Mouse (Mus musculus): Measurements from ENCODE around the gene Sptssb. TPM values are rescaled to one million over a fixed set of nuclear protein-coding genes. Genes with fewer than 3 reads are reported as not detected.

Gene Sptssb
- 1 to 10 TPM; 1.3 to 2.0 TPM for total RNA-seq (2021)

DNA sequence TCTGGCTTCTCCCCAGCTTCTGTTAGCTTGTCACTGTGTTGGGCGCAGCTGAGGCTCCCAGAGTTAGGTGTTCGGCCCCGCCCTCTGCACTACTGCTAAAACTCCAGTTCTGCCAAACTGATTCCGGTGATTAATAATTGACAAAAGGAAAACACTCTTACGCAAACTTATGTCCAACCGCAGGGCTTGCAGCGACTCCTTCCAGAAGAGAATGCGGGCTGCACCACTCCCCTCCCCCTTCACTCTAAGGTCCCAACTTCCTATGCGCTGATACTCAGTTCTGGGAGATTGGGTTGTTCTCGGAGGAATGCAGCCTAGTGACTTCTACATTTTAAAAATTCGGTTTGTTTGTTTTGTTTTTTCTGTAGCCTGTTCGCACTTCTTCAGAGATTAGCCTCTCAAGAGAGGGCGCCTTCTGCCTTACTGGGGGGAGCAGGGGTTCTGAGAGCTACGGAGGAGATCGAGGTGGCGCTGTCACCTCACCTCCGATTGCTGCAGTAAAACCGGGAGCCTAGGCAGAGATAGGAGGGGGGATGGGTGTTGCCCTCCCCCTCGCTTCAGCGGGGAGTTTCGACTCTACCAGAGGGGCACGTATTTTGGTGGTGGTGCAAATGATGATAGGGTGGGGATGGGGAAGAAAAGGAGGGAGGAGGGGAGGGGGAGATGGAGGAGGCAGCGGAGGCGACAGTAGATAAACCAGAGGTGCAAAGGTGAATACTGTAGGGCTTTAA lies at the start of gene Sptssb:
Gene Sptssb, minus strand, starts transcription at position 83 of the 731 bp plus-strand sequence.
- DNase-seq (ENCODE audit: extremely low spot score in 1 of 2, low spot score in 1 of 2), result peak; percentile 11 to 20

DNA sequence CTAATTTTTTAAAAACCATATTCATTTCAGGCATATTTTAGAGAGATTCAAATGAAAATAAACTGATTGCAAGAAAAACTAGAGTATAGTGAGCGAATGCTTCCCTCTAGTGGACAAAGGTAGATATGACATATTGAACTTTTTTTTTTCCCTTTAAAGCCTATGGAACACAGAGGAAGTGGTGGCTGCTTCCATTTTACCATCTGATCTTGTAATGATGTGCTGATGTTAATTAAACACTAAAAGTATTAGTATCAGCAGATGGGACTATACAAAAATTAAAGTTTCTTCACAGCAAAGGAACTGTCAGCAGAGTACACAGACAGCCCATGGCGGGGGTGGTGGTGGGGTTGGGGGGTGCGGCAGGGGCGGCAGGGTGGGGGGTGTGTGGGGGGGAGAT lies 48.3 kb upstream of the Sptssb start:
- no peak for DNase-seq (ENCODE audit: extremely low spot score in 1 of 2, low spot score in 1 of 2)

DNA sequence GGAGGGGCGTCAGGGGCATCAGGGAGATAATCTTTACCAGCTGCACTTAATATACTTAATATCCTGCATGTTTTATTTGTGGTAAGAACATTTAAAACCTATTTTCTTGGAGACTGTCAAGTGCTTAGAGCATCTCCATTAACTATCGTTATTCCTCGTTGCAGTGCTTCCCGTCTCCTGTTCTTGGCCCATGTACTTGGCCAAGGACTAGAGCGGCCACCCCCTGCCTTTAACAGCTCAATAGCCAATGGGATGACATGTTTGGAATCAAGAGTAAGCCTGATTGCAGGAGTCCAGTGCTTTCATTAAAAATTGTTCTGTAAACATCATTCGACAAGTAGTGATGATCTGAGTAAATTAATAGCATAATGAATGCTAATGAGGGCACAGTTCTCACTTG lies 47.8 kb upstream of the Sptssb start:
- no peak for DNase-seq (ENCODE audit: extremely low spot score in 1 of 2, low spot score in 1 of 2)

DNA sequence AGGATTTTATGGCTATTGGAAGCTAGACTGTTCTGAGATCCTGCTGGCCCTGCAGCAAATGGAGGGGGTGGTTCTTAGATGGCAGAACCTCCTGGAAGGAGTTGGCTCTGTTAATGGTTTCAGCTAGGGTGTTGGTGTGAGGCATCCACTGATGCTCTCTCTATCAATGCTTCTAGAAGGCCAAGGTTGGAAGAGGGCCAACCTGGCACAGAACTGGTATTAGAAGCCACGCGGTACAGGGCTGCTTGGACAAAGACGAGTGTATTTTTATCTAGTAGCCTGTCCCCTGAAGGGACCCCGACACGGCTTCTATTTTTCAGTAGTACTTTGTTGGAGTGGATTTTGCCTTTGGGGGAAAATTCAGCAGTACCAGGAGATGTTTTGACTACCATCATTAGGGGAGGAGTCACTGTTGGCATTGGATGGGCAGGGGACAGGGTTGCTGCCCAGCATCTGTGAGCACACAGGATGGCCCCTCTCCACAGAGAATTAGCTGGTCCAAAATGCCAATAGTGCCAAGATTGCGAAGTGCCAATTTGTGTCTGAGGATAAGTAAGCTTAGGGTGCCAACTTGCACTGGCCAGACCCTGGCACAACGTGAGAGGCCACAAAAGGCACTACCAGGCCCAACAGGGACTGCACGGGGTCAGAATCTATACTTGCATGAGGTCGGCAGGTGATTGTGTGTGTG lies 43.2 kb upstream of the Sptssb start:
- DNase-seq (ENCODE audit: extremely low spot score in 1 of 2, low spot score in 1 of 2), result no peak

DNA sequence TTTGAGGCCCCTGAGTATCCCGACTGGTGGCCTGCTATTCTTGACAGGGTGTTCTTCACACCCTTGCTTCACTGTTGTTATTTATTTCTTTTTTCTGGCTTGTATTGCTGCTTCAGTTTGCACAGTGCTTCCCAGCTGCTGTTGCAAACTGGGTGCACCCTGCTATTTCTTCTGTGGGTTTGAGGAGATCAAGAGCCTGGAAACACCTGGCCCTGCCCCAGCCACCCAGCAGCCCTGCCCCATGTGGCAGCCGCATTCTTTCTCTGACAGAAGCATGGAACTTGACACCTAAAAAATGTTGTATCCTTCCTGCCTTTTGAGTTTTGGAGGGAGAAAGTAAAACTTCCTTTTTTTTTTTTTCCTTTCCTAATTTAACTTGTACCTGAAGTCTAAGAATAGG lies 42.6 kb upstream of the Sptssb start:
- no peak for DNase-seq (ENCODE audit: extremely low spot score in 1 of 2, low spot score in 1 of 2)

DNA sequence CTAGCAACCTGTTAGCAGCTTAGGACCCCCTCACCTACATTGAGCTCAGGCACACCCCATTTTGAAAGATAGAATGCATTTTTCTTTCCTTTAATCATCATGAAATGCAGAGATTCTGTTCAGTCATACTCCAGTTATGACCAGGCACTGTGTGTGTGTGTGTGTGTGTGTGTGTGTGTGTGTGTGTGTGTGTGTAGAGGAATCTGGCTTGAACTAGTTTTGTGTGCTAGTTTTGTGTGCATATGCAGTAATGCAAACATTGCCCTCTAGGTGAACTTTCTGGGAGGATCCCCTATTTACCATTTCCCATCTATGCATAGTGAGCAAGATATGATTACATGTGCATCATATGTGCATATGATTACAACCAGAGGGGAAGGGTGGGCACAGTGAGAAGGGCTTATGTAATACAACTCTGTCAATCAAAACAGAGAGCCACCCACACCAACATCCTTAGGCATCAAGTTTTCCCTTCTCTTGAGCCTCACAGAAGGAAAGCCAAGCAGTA lies 42.2 kb upstream of the Sptssb start:
- DNase-seq (ENCODE audit: extremely low spot score in 1 of 2, low spot score in 1 of 2), result no peak

DNA sequence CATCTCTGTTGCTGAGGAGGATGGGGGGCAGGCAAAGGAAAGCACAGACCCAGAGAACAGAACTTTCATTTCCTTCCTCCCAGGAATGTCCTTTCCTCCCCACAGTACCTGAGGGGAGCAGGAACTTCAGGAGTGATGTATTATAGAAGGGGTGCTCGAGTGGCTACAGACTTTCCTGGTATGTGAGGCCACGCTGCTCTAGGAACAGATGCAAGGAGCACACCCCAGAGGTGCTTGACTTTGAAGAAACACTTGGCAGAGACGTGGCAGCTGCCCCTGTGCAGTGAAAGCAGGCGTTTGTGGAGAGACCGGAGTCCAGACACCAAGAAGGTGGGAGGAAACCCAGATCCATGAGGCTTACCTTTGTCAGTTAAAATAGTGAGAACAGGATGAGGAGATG lies 40.6 kb upstream of the Sptssb start:
- no peak for DNase-seq (ENCODE audit: extremely low spot score in 1 of 2, low spot score in 1 of 2)

DNA sequence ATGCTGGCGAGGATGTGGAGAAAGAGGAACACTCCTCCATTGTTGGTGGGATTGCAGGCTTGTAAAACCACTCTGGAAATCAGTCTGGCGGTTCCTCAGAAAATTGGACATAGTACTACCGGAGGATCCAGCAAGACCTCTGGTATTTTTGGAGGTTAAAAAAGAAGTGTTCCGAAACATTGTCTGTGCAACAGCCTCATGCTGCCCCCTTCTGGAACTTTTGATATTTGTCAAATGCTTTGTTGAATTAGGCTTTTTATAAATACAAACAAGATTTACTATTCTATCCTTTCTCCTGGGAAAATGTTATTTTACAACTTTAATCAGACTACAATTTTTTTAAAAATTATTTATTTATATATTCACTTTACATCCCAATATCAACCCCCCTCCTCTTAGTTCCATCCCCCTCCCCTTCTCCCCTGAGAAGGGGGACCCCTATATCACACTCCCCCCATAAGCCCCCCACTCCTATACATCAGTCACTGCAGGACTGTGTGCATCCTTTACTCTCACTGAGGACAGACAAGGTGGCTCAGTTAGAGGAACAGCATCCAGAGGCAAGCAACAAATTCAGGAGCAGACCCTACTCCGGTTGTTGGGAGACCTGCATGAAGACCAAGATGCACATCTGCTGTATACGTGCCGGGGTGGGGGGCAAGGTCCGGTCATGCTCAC lies 38.3 kb upstream of the Sptssb start:
- peak in 1 of 2 experiments; percentile 43 for DNase-seq (ENCODE audit: extremely low spot score in 1 of 2, low spot score in 1 of 2)

DNA sequence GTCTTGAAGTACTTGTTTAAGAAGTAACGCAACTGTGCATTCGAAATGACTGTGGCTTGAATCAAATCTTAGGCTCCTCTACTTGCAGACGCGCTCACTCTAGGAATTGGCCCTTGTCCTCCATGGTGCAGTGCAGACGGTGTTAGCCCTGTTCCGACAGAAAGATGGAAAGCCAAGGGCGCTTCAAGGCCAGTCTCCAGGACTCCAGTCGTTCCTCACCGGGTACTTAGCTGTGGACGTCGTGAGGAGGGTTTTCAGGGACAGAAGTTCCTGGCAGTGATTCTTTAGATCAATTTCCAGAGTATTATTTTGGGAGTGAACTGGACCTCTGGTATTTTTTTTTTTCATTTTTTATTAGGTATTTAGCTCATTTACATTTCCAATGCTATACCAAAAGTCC lies 35.8 kb upstream of the Sptssb start:
- DNase-seq (ENCODE audit: extremely low spot score in 1 of 2, low spot score in 1 of 2), result no peak

DNA sequence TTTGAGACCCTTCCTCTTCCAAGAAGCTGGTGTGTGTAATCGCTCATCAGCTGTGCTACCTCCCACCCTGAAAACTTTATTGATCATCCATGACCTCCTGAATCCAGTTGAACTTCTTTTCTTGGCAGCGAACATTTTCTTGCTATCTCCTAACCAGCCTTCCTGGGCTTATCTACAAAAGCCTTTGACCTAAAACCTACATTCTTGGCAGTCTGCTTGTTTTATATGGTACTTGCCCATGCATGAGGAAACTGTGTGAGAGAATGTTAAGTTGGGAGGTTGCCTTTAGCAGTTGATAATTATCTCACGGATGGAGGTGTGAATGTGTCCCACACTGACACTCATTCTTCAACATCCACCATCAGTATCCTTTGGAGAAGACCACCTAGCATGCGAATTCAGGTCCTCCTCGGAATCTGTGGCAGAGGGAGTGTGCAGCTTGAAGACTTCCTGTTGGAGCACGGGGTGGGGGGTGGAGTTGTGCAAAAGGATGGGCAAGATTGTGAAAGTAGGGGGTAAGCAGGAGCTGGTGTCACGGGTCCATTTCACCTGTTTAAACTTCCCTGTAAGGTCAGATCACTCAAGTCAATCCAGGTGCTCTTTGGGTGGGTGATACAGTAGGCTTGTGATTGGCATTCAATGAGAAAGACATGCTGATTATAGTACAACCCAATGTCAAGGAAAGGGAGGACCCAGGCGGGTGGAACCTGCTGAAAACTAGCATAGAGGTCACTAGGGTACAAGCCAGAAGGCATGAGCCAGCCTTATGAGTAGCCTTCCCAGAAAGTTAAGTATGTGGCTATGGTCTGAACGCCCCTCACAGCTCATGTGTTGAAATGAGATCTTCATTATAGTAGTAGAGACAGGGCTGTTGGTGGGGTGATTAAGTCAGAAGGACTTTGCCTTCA lies 32.7 kb upstream of the Sptssb start:
- no peak for DNase-seq (ENCODE audit: extremely low spot score in 1 of 2, low spot score in 1 of 2)

DNA sequence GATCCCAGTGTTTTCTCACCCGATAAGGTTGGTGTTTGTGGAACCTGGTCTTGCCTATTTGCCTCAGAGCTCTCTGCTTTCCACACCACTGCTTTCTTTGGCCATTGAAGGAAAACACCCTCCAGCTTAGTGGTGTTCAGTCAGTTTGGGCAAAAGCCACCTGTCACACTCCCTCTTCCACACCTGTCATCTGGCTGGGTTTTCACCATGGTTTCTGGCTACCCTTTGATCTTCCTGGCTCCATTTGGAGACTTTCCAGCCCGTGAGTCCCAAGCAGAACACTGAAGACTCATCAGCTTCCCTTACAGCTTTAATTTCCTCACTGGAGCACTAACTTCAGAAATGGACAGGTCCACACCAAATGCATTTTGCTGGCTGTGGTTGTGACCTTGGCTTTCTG lies 26.1 kb upstream of the Sptssb start:
- DNase-seq (ENCODE audit: extremely low spot score in 1 of 2, low spot score in 1 of 2), result no peak

DNA sequence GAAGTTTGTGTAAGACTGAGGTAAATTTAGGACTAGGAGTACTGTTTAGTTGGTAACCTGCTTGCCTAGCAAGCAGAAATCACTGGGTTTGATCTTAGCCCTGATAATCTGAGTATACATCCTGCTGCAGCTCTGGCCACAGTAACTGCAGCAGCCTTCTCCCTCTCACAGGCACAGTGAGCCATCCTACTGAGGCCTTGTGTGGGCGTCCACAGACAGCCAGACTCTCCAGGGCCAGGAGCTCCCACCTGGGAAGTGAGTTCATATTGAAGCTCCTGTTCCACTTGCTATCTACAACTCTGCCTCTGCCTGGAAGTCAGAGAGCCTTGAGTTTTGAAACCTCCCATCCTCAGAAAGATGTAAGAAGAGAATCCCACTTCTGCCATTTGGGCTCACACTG lies 24.0 kb upstream of the Sptssb start:
- no peak for DNase-seq (ENCODE audit: extremely low spot score in 1 of 2, low spot score in 1 of 2)

DNA sequence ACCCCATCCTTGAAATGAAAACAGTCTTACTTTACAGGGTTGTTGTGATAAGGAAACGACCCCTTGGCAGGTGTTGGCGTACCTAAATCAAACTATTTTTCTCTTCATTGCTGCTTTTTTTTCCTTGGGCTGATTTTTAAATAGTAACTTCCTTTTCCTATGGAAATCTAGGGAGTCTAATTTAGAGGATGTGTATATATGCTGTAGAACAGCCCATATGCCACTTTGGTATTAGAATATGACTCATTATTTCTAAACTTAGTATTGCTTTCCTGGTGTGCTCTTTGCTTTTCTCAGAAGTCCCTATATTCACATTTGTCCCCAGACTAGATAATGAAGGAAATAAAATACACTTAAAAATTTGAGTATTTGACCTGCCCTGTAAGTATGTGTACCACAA lies 17.8 kb upstream of the Sptssb start:
- DNase-seq (ENCODE audit: extremely low spot score in 1 of 2, low spot score in 1 of 2), result no peak

DNA sequence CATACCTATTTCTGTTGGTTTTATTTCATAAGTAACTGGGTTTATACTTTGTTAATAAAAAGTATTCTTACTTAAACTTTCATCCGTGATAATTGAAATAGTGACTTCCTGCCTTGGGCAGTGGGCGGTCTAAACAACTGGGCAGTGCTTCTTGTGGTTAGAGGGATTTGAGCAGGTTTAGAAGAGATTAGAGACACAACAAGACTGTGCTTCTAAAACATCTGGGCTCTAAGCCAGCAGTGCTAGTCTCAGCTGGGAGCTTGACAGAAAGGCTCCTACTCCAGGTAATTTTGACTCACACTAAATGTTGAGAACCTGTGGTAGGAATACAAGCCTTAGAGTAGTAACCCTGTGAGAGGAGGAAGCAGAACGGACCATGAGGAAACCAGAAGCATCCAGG lies 15.0 kb upstream of the Sptssb start:
- no peak for DNase-seq (ENCODE audit: extremely low spot score in 1 of 2, low spot score in 1 of 2)

DNA sequence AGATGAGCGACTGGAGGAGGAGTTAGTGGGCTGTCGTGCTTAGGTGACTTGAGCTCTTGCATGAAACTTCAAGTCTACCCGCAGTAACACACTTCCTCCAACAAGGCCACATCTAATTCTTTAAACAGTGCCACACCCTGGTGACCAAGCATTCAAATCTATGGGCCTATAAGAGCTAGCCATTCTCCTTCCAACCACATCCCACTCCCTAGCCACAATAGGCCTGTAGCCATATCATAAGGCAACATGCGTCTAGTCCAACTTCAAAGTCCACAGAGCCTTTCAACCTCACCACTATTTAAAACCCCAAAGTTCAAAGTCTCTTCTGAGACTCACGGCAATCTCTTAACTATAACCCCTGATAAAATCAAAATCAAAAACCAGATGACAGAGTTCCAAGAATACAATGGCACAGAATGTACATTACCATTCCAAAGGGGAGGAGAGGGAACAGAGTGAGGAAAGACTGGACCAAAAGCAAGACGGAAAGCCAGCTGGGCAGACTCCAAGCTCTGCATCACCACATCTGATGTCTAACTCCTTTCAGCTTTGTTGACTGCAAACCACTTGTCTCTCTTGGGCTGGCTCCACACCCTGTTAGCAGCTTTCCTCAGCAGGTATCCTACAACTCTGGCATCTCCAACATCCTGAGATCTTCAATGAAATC lies 13.1 kb upstream of the Sptssb start:
- no peak for DNase-seq (ENCODE audit: extremely low spot score in 1 of 2, low spot score in 1 of 2)

DNA sequence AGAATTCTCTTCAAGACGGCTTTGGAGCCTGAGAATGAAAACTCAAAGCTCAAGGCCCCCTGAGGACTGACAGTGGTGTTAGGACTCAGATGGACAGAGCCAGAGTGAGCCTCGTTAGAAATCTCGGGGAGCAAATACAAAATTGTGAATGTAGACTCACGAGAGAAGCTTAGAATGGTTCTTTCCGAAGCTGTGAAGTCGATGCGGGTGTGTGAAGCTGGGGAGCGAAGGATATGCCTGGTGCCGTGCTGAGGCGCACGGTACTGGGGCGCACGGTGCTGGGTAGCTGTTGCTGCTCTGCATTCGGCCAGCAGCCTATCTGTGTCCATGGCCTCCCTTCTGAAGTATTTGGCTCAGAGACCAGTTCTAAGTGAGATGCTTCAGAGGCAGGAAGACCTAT lies 11.4 kb upstream of the Sptssb start:
- DNase-seq (ENCODE audit: extremely low spot score in 1 of 2, low spot score in 1 of 2), result no peak

DNA sequence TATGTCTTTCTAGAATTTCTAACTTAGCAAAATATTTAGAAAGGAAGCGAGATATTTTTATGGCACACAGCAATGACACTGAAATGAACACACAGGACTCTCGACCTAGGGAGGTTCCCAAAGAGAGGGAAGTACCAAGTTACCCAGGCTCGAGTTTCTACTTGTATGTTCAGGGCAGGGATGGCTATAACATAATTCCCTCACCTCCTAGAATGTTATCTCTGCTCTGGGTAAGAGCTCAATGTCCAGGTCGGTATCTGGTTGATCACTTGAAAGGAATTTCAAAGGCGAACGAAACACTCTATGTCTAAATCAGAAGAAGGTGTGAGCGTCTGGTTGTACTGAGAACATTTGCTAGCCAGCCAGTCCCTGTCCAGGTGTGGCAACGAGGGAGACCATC lies 10.0 kb upstream of the Sptssb start:
- DNase-seq (ENCODE audit: extremely low spot score in 1 of 2, low spot score in 1 of 2), result no peak

DNA sequence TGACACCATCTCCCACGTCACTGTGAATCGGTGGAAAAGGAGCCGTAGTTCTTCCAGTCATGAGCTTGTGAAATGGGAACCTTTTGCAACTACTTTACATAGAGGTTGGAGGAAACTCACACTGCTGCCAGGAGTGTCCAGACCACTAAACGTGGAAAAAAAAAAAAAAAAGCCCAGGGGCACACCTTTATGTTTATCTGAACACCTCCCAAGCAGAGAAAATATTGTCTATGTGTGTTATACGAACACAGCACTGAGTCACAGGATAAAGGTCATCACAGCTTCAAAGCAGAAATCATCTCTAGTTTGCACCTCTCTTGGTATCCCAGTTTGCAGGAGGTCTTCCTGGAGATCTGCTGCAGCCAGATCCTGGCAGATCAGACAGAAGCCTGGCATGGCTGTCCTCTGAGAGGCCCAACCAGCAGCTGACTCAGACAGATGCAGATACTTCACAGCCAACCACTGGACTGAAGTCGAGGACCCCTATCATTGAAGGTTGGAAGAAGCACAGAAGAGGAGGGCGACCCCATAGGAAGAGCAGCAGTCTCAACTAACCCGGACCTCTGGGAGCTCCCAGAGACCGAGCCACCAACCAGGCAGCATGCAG lies 2.2 kb upstream of the Sptssb start:
- no peak for DNase-seq (ENCODE audit: extremely low spot score in 1 of 2, low spot score in 1 of 2)

Measured in layer of hippocampus, postnatal 25 days (tissue).